Mouse (Mus musculus) intestine, postnatal 0 days (tissue): ENCODE measurements around the gene Oas1e. TPM values are rescaled to one million over a fixed set of nuclear protein-coding genes. Genes with fewer than 3 reads are reported as not detected.

Source experiments
- ATAC-seq: fragments of 200-750 bp; cut with Nextera tagmentation; 2 replicates; pipeline ENCODE4 v1.8.0; 2017; ENCODE audit warnings: mild to moderate bottlenecking, moderate TSS enrichment, moderate library complexity
- H3K27ac ChIP-seq: fragments of 300-500 bp; sonication (generic); 2 replicates; pipeline ENCODE4 v1.5.1; 2014; ENCODE audit warnings: mild to moderate bottlenecking, low read depth, low read length, moderate library complexity
- H3K27me3 ChIP-seq: fragments of 300-500 bp; sonication (generic); replicated peaks from 2 replicates; pipeline ENCODE4 v1.6.1; 2014; ENCODE audit warnings: low read length, mixed read lengths; ENCODE audit not compliant: control insufficient read depth, insufficient read depth
- H3K36me3 ChIP-seq: fragments of 300-500 bp; sonication (generic); 2 replicates; pipeline ENCODE4 v1.6.1; 2014; ENCODE audit warnings: mild to moderate bottlenecking, moderate library complexity; ENCODE audit not compliant: control insufficient read depth, insufficient read depth
- H3K4me1 ChIP-seq: fragments of 300-500 bp; sonication (generic); replicated peaks from 2 replicates; pipeline ENCODE4 v1.6.1; 2014; ENCODE audit warnings: antibody characterized with exemption, low read length, mixed read lengths; ENCODE audit not compliant: control insufficient read depth, insufficient read depth
- H3K4me2 ChIP-seq: fragments of 300-500 bp; sonication (generic); replicated peaks from 2 replicates; pipeline ENCODE4 v1.6.1; 2014; ENCODE audit warnings: low read depth, mild to moderate bottlenecking, moderate library complexity
- H3K4me3 ChIP-seq: fragments of 300-500 bp; sonication (generic); 2 replicates; pipeline ENCODE4 v1.5.1; 2014; ENCODE audit warnings: low read depth, low read length
- H3K9ac ChIP-seq: fragments of 300-500 bp; sonication (generic); 2 replicates; pipeline ENCODE4 v1.6.1; 2014; ENCODE audit warnings: mild to moderate bottlenecking, low read depth, low read length
- H3K9me3 ChIP-seq: fragments of 300-500 bp; sonication (generic); 2 replicates; pipeline ENCODE4 v1.6.1; 2016; ENCODE audit warnings: mixed run types; ENCODE audit not compliant: control insufficient read depth
- CTCF ChIP-seq: sonication (generic); IDR thresholded peaks from 2 replicates; pipeline ENCODE4 v1.5.1; 2016; ENCODE audit warnings: low read depth, mild to moderate bottlenecking, control low read depth, antibody characterized with exemption, moderate library complexity
- WGBS: fragments of 180-500 bp; shearing (Covaris S2); extraction: QIAGEN DNeasy Blood & Tissue Kit; methylation state at CpG from one replicate; pipeline ENCODE4 v1.1.7; 2014; 5-methylcytosine and 5-hydroxymethylcytosine counted together
- polyA plus RNA-seq: library from polyadenylated mRNA; unstranded; fragments of >200 nt; fragmentation: Nextera tagmentation; extraction: Ambion mirVana; gene quantifications from 2 replicates; pipeline ENCODE4 v1.2.1, GENCODE M21; 2015

The Oas1e gene
- polyA plus RNA-seq, 1 experiment from 2014 or later: 0.10 TPM

GRCm38 (mm10) chr5:120776801-120777200 lies 18.5 kb downstream of the Oas1e start:
- WGBS: 77% methylated on average over 5 of the region's 5 CpGs
- no peak for ATAC-seq
- no peaks in the 10 kb centered on the region for H3K36me3 ChIP-seq

GRCm38 (mm10) chr5:120775287-120775985 lies 19.9 kb downstream of the Oas1e start:
- H3K4me3 ChIP-seq: no peak overlapping the region
- no peaks in the 10 kb centered on the region for H3K36me3 ChIP-seq
- WGBS: 55% methylated on average over 14 of the region's 14 CpGs
- H3K9ac ChIP-seq: no peak overlapping the region
- no peak for TF ChIP-seq CTCF
- H3K27me3 ChIP-seq: no peaks in the 10 kb centered on the region
- H3K27ac ChIP-seq: no peak overlapping the region
- no peak for ATAC-seq
- H3K4me2 ChIP-seq: no peak overlapping the region
- no peaks in the 10 kb centered on the region for H3K4me1 ChIP-seq
- no peaks in the 10 kb centered on the region for H3K9me3 ChIP-seq

More at GRCm38 (mm10) chr5:120776801-120777200, 18.5 kb downstream of the Oas1e start:
- Histone ChIP-seq H3K9ac (no peak overlapping the region), H3K27me3 (no peaks in the 10 kb centered on the region), H3K4me2 (0 out of 2 replicates have a peak overlapping the region, but pooled peaks have one; percentile 44), H3K9me3 (no peaks in the 10 kb centered on the region), H3K4me3 (no peak overlapping the region), H3K27ac (no peak overlapping the region), H3K4me1 (no peaks in the 10 kb centered on the region)
- TF ChIP-seq CTCF: no peak

DNA sequence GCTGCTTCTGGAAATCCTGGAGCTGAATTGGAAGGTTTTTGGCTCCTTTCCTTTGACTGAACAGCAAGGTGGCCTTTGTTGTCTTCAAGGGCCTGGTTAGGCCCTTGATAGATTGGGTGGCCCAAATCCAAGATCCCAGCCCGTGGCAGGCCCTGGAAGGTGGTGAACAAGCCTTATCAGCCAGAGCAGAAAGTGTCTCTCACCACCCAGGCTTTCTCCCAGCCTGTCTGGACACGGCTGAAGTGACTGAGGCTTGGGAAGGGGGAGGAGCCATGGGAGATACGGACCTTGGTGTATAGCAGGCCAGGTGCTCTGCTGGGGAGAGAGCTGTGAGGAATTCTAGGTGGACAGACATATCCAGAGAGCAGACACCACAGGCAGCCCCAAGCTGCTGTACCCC lies 25.9 kb downstream of the Oas1e start:
- TF ChIP-seq CTCF: no peak
- Histone ChIP-seq H3K4me1 (no peaks in the 10 kb centered on the region), H3K27me3 (no peaks in the 10 kb centered on the region), H3K4me3 (no peak overlapping the region), H3K9ac (no peak overlapping the region), H3K4me2 (no peak overlapping the region), H3K36me3 (no peaks in the 10 kb centered on the region), H3K27ac (no peak overlapping the region), H3K9me3 (no peaks in the 10 kb centered on the region)
- WGBS: 61% methylated on average over 3 of the region's 3 CpGs
- ATAC-seq: no peak

- no peak for TF ChIP-seq CTCF
- no peaks in the 10 kb centered on the region for H3K27me3 ChIP-seq
- no peak overlapping the region for H3K27ac ChIP-seq
- no peaks in the 10 kb centered on the region for H3K4me1 ChIP-seq
- ATAC-seq: no peak
- H3K36me3 ChIP-seq: no peaks in the 10 kb centered on the region
- no peak overlapping the region for H3K4me2 ChIP-seq
- H3K9me3 ChIP-seq: no peaks in the 10 kb centered on the region
- no peak overlapping the region for H3K4me3 ChIP-seq
- no peak overlapping the region for H3K9ac ChIP-seq
- WGBS: 75% methylated on average over 8 of the region's 8 CpGs
Observed at GRCm38 (mm10) chr5:120765010-120765409, 30.3 kb downstream of the Oas1e start.

DNA sequence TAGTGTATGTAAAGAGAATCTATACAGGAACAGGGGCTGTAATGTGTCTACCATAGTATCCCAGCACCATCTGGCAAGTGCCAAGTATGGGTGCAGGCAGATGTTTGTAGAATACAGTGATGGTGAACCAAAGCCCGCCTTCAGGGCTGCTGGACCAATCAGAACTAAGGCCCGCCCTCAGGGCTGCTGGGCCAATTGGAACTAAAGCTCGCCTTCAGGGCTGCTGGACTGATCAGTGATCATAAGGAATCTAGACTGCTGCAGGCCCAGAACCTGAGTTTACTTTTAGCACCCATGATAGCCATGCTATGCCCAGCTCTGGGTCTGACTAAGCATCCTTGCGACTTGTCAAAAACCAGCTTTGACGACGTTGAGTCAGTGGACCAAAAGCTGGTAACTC lies 33.4 kb downstream of the Oas1e start:
- no peak overlapping the region for H3K4me3 ChIP-seq
- H3K27ac ChIP-seq: no peak overlapping the region
- H3K27me3 ChIP-seq: no peaks in the 10 kb centered on the region
- WGBS: 31% methylated on average over 6 of the region's 6 CpGs
- no peaks in the 10 kb centered on the region for H3K36me3 ChIP-seq
- no peaks in the 10 kb centered on the region for H3K4me1 ChIP-seq
- no peak for ATAC-seq
- H3K9ac ChIP-seq: no peak overlapping the region
- no peaks in the 10 kb centered on the region for H3K9me3 ChIP-seq
- no peak for TF ChIP-seq CTCF
- no peak overlapping the region for H3K4me2 ChIP-seq

DNA sequence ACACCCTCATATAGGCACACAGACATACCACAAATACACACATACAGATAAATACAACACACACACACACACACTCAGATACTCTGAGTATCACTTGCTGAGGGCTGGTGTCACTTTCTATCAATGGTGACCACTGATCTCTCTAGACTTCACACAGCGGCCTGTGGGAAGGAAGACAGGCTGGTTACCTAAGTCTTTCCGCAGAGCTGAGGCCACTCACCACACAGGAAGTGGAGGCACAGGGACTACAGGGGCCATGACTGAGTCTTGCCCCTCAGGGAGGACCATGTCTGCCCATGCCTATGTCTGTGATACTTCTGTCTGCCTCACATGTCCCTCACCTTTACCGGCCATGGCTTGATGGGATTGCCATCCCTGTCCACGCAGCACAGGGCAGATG lies 41.1 kb downstream of the Oas1e start:
- Histone ChIP-seq H3K27ac (no peak overlapping the region), H3K9me3 (no peaks in the 10 kb centered on the region), H3K27me3 (no peaks in the 10 kb centered on the region), H3K4me3 (no peak overlapping the region), H3K4me1 (no peaks in the 10 kb centered on the region), H3K4me2 (no peak overlapping the region), H3K9ac (no peak overlapping the region), H3K36me3 (no peaks in the 10 kb centered on the region)
- ATAC-seq: no peak
- no peak for TF ChIP-seq CTCF
- WGBS: 80% methylated on average over 4 of the region's 4 CpGs
